Mouse (Mus musculus) liver, postnatal 0 days (tissue): ENCODE measurements around the gene G3bp2.

ENCODE experiments used
- CTCF ChIP-seq: sonication (generic); IDR thresholded peaks from 2 replicates; pipeline ENCODE4 v1.5.1; 2016; ENCODE audit warnings: antibody characterized with exemption, low read depth
- EP300 ChIP-seq: IDR thresholded peaks from 2 replicates; pipeline ENCODE4 v1.6.1; 2016; ENCODE audit warnings: antibody characterized with exemption, low read depth, mild to moderate bottlenecking

DNA sequence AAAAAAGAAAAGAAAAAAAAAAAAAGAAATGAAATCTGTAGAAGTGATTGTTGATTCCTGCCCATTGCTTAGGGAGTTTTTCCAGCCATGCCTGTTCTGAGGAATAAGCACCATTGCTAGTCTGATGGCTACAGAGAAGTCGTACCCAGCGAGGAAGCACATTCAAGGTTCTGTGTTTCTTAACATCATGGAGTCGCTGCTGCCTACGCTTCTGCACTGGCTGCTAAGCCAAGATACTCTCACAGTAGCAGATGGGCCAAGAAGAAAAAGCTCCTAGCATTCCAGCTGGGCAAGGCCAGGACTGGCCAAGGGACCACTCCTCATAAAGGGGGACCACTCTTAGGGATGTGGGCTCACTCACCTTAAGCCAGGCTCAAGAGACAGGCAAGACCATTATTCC, 14.3 kb upstream of the G3bp2 start:
- TF ChIP-seq CTCF, result no peak
- TF ChIP-seq EP300, result no peak
